Mouse (Mus musculus): ENCODE results near the gene Slc12a3. TPM values are rescaled to one million over a fixed set of nuclear protein-coding genes. Genes with fewer than 3 reads are reported as not detected.

The Slc12a3 gene
- polyA plus RNA-seq, 1 experiment from 2014 or later: not detected

DNA sequence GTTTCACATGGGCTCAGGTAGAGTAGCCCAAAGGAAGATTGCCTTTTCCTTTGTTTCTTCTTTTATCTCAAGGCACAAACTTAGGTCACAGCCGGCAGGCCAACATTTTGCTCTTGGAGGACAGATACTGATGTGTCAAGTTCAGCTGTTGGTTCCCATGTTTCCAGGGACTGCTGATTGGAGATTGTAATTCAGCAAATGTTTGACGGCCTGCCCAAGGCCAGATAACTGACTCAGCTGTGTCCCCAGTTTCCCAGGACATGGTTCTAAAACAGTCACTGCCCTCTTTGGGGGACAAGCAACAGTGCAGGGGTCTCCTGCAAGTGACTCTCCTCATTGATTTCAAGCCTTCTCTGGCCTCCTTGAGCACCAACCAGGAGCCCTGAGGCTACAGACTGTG is 9.0 kb upstream of the Slc12a3 start:
- no peak overlapping the region for H3K4me3 ChIP-seq (ENCODE audit: low read depth, low read length)
- H3K36me3 ChIP-seq (ENCODE audit: control insufficient read depth, insufficient read depth, low read length): peaks cover 28% of the 10 kb centered on the region
- no peaks in the 10 kb centered on the region for H3K27me3 ChIP-seq (replicated peaks; ENCODE audit: control insufficient read depth, insufficient read depth, low read length)
- H3K4me1 ChIP-seq (ENCODE audit: control insufficient read depth, insufficient read depth, low read length): no peaks in the 10 kb centered on the region
- ATAC-seq: no peak
- H3K27ac ChIP-seq (ENCODE audit: low read depth, low read length): no peak overlapping the region
- DNase-seq (ENCODE audit: low spot score): no peak
- 84% methylated on average over 2 of the region's 2 CpGs for WGBS
- no peaks in the 10 kb centered on the region for H3K9me3 ChIP-seq (replicated peaks; ENCODE audit: control insufficient read depth, low read length)
- no peak overlapping the region for H3K4me2 ChIP-seq (ENCODE audit: low read length)
- H3K9ac ChIP-seq (ENCODE audit: low read length): no peak overlapping the region

DNA sequence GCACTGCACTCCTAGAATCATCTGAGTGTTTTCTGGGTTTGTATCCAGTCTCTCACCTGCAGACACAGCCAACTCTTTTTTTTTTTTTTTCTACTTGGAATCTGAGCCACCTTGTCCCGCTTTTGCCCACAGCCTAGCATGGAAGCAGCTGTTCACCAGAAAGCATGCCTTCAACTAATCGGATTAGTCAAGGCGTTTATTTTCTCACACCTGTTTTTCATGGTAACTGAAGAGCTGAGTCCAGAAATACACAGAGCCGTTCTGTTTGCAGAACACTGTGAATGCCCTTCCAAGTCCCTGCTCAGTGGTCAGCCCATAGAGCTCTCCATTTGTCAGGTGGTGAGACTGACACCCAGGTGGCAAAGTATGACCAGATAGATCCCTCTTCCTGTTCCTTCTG is 6.9 kb upstream of the Slc12a3 start:
- WGBS: 90% methylated on average over 4 of the region's 4 CpGs
- Histone ChIP-seq H3K9ac (ENCODE audit: low read length) (no peak overlapping the region), H3K27ac (ENCODE audit: low read depth, low read length) (no peak overlapping the region), H3K4me2 (ENCODE audit: low read length) (no peak overlapping the region), H3K4me3 (ENCODE audit: low read depth, low read length) (no peak overlapping the region), H3K9me3 (replicated peaks; ENCODE audit: control insufficient read depth, low read length) (no peaks in the 10 kb centered on the region), H3K36me3 (ENCODE audit: control insufficient read depth, insufficient read depth, low read length) (0 out of 2 replicates have a peak, but pooled peaks cover 21% of the 10 kb centered on the region), H3K4me1 (ENCODE audit: control insufficient read depth, insufficient read depth, low read length) (no peaks in the 10 kb centered on the region), H3K27me3 (replicated peaks; ENCODE audit: control insufficient read depth, insufficient read depth, low read length) (no peaks in the 10 kb centered on the region)
- DNase-seq (ENCODE audit: low spot score) (no peak), ATAC-seq (no peak)

DNA sequence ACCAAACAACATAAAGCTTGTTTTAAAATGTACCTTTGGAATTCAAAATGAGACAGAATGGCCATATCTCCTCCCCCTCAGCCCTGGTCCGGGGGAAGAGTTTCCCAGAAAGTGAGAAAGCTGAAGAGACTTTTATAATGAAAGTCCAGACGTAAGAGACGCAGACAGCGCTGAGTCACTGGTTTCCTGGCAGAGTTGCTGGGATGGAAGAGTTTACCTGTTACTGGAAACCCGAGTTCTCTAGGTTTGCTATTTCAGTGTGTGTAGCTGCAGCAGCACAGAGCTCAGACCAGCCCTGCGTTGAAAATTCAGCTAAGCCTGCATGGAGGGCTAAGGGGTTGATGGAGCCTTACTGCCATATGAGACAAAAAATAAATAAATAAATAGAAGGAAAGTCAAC is 6.0 kb upstream of the Slc12a3 start:
- WGBS: 87% methylated on average over 6 of the region's 6 CpGs
- H3K4me3 ChIP-seq (ENCODE audit: low read depth, low read length): no peak overlapping the region
- H3K27ac ChIP-seq (ENCODE audit: low read depth, low read length): no peak overlapping the region
- H3K36me3 ChIP-seq (ENCODE audit: control insufficient read depth, insufficient read depth, low read length): 0 out of 2 replicates have a peak, but pooled peaks cover 21% of the 10 kb centered on the region
- ATAC-seq (no peak), DNase-seq (ENCODE audit: low spot score) (no peak)
- H3K9me3 ChIP-seq (replicated peaks; ENCODE audit: control insufficient read depth, low read length): no peaks in the 10 kb centered on the region
- H3K4me2 ChIP-seq (ENCODE audit: low read length): no peak overlapping the region
- H3K9ac ChIP-seq (ENCODE audit: low read length): no peak overlapping the region
- H3K4me1 ChIP-seq (ENCODE audit: control insufficient read depth, insufficient read depth, low read length): no peaks in the 10 kb centered on the region
- H3K27me3 ChIP-seq (replicated peaks; ENCODE audit: control insufficient read depth, insufficient read depth, low read length): no peaks in the 10 kb centered on the region

DNA sequence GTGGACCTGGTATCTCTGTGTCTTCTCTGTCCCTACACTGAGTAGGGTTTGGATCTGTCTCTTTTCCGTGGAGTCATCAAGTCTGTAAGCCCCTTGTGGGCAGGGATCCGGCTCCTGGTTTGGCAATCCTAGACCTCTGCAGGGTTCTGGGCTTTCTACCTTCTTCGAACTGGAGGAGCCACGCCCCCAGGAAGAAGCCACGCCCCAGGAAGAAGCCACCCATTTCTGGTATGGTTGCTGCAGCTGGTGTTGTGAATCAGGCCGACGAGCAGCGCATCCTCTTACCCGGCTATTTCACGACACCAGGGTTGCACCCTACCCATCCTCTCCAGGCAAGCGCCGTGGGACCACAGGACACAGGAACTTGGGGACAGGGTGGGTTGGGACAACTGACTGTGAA is 4.9 kb upstream of the Slc12a3 start:
- H3K27me3 ChIP-seq (replicated peaks; ENCODE audit: control insufficient read depth, insufficient read depth, low read length): no peaks in the 10 kb centered on the region
- no peak overlapping the region for H3K27ac ChIP-seq (ENCODE audit: low read depth, low read length)
- no peak overlapping the region for H3K9ac ChIP-seq (ENCODE audit: low read length)
- H3K4me2 ChIP-seq (ENCODE audit: low read length): no peak overlapping the region
- DNase-seq (ENCODE audit: low spot score): no peak
- 63% methylated on average over 12 of the region's 12 CpGs for WGBS
- H3K36me3 ChIP-seq (ENCODE audit: control insufficient read depth, insufficient read depth, low read length): 0 out of 2 replicates have a peak, but pooled peaks cover 14% of the 10 kb centered on the region
- no peaks in the 10 kb centered on the region for H3K4me1 ChIP-seq (ENCODE audit: control insufficient read depth, insufficient read depth, low read length)
- no peak for ATAC-seq
- H3K9me3 ChIP-seq (replicated peaks; ENCODE audit: control insufficient read depth, low read length): no peaks in the 10 kb centered on the region
- no peak overlapping the region for H3K4me3 ChIP-seq (ENCODE audit: low read depth, low read length)

DNA sequence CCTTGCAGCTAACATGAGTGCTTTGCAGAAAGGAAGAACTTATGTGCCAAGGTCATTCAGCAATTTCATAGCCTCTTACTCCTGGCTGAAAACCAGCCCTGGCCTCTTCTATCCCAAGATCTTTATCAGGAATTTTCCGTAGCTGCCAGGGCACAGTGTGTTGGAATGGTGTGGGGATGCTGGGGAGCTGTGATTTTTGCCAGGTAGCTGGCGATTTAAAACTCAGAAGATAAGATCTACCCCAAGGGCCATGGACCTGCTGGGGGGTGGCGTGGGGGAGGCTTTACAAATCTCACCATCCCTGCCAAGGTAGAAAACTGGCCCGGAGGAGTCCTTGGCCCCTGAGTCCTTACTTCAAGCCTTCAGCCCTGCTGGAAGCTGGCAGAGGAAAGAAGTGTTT is 3.0 kb upstream of the Slc12a3 start:
- DNase-seq (ENCODE audit: low spot score) (no peak), ATAC-seq (no peak)
- H3K36me3 ChIP-seq (ENCODE audit: control insufficient read depth, insufficient read depth, low read length): 0 out of 2 replicates have a peak, but pooled peaks cover 5% of the 10 kb centered on the region
- H3K4me1 ChIP-seq (ENCODE audit: control insufficient read depth, insufficient read depth, low read length): no peaks in the 10 kb centered on the region
- H3K27me3 ChIP-seq (replicated peaks; ENCODE audit: control insufficient read depth, insufficient read depth, low read length): no peaks in the 10 kb centered on the region
- H3K9ac ChIP-seq (ENCODE audit: low read length): no peak overlapping the region
- H3K4me2 ChIP-seq (ENCODE audit: low read length): no peak overlapping the region
- H3K4me3 ChIP-seq (ENCODE audit: low read depth, low read length): no peak overlapping the region
- H3K27ac ChIP-seq (ENCODE audit: low read depth, low read length): no peak overlapping the region
- H3K9me3 ChIP-seq (replicated peaks; ENCODE audit: control insufficient read depth, low read length): no peaks in the 10 kb centered on the region
- WGBS: 82% methylated on average over 4 of the region's 4 CpGs

DNA sequence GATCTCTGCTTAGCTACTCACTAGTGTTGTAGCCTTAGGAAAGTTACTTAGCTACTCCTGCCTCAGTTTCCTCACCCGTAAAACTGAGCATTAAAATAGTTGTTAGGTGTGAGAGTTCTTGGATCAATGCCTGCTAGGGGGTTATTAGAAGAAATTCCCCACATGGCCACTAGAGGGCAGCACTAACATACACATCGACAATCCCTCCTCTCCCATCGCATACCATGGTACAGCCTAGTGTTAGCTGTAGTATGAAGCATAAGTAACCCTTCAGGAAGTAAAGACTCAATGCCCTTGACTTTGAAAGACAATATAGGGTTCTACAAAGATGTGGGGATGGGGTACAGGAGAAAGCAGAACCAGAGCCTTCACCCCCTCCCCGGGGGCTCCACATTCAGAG is 1.7 kb downstream of the Slc12a3 start:
- no peaks in the 10 kb centered on the region for H3K27me3 ChIP-seq (replicated peaks; ENCODE audit: control insufficient read depth, insufficient read depth, low read length)
- no peak overlapping the region for H3K27ac ChIP-seq (ENCODE audit: low read depth, low read length)
- 34% methylated on average over 4 of the region's 4 CpGs for WGBS
- peak; percentile 67 for ATAC-seq
- no peaks in the 10 kb centered on the region for H3K36me3 ChIP-seq (ENCODE audit: control insufficient read depth, insufficient read depth, low read length)
- peak; percentile 89 for DNase-seq (ENCODE audit: low spot score)
- no peak overlapping the region for H3K4me2 ChIP-seq (ENCODE audit: low read length)
- H3K4me1 ChIP-seq (ENCODE audit: control insufficient read depth, insufficient read depth, low read length): no peaks in the 10 kb centered on the region
- no peak overlapping the region for H3K9ac ChIP-seq (ENCODE audit: low read length)
- H3K9me3 ChIP-seq (replicated peaks; ENCODE audit: control insufficient read depth, low read length): no peaks in the 10 kb centered on the region
- H3K4me3 ChIP-seq (ENCODE audit: low read depth, low read length): no peak overlapping the region

DNA sequence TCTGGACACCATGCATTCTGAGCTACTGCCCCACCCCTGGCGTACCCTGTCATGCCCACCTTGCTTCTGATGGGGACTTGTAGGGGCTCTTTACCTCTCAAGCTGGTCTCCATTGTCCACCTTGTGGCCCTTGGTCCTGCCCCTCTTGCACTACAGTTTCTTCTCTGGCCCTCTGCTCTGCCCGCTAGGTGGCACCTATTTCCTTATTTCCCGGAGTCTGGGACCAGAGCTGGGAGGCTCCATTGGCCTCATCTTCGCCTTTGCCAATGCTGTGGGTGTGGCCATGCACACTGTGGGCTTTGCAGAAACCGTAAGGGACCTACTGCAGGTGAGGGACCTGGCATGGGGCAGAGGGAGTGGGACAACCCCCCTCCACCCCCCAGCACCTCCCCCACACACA is 4.3 kb downstream of the Slc12a3 start:
- no peak overlapping the region for H3K4me3 ChIP-seq (ENCODE audit: low read depth, low read length)
- H3K27ac ChIP-seq (ENCODE audit: low read depth, low read length): no peak overlapping the region
- ATAC-seq (no peak), DNase-seq (ENCODE audit: low spot score) (no peak)
- 37% methylated on average over 5 of the region's 5 CpGs for WGBS
- H3K4me1 ChIP-seq (ENCODE audit: control insufficient read depth, insufficient read depth, low read length): no peaks in the 10 kb centered on the region
- H3K27me3 ChIP-seq (replicated peaks; ENCODE audit: control insufficient read depth, insufficient read depth, low read length): no peaks in the 10 kb centered on the region
- H3K9me3 ChIP-seq (replicated peaks; ENCODE audit: control insufficient read depth, low read length): no peaks in the 10 kb centered on the region
- H3K36me3 ChIP-seq (ENCODE audit: control insufficient read depth, insufficient read depth, low read length): no peaks in the 10 kb centered on the region
- H3K4me2 ChIP-seq (ENCODE audit: low read length): no peak overlapping the region
- no peak overlapping the region for H3K9ac ChIP-seq (ENCODE audit: low read length)

DNA sequence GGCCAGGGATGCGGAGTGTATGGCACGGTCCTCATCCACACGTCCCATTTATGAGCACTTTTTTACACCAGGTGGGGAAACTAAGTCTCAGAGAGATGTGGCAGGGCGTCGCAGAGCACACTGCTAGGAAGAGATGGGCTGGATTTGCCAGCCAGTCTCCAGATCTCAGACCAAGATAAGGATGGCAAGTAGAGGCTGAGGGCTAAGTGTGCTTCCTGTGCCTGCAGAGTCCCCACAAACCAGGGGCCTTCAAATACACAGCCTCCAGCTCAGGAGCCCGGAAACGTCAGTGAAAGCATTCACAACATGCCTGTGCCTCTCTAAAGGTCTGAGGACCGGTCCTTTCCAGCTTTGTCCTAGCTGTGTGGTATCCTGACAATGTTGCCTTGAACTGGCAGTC is 8.6 kb downstream of the Slc12a3 start:
- H3K36me3 ChIP-seq (ENCODE audit: control insufficient read depth, insufficient read depth, low read length): no peaks in the 10 kb centered on the region
- no peak overlapping the region for H3K27ac ChIP-seq (ENCODE audit: low read depth, low read length)
- H3K9ac ChIP-seq (ENCODE audit: low read length): no peak overlapping the region
- no peaks in the 10 kb centered on the region for H3K9me3 ChIP-seq (replicated peaks; ENCODE audit: control insufficient read depth, low read length)
- H3K4me3 ChIP-seq (ENCODE audit: low read depth, low read length): no peak overlapping the region
- WGBS: 84% methylated on average over 8 of the region's 8 CpGs
- H3K27me3 ChIP-seq (replicated peaks; ENCODE audit: control insufficient read depth, insufficient read depth, low read length): no peaks in the 10 kb centered on the region
- no peak overlapping the region for H3K4me2 ChIP-seq (ENCODE audit: low read length)
- no peaks in the 10 kb centered on the region for H3K4me1 ChIP-seq (ENCODE audit: control insufficient read depth, insufficient read depth, low read length)
- DNase-seq (ENCODE audit: low spot score): no peak
- ATAC-seq: no peak

DNA sequence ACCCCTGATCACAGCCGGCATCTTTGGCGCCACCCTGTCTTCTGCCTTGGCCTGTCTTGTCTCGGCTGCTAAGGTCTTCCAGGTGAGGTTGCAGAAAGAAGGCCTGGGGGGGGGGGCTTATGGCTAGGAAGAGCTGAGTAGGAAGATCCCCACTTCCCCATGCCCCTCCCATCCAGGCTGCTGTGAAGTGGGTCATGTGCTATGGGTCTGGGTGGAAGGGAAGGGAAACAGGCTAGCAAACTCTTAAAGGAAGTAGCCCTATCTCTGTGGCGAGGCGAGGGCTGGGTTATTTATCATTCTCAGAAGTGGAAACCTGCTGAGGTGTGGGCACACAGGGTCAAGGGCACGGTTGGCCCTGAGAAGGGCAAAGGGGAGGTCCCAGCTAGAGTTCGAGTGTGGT is 11.8 kb downstream of the Slc12a3 start:
- Histone ChIP-seq H3K9me3 (replicated peaks; ENCODE audit: control insufficient read depth, low read length) (no peaks in the 10 kb centered on the region), H3K27ac (ENCODE audit: low read depth, low read length) (no peak overlapping the region)
- DNase-seq (ENCODE audit: low spot score): no peak

More for the DNA sequence above, 11.8 kb downstream of the Slc12a3 start:
- WGBS: 90% methylated on average over 7 of the region's 7 CpGs
- ATAC-seq: no peak
- Histone ChIP-seq H3K4me2 (ENCODE audit: low read length) (no peak overlapping the region), H3K36me3 (ENCODE audit: control insufficient read depth, insufficient read depth, low read length) (no peaks in the 10 kb centered on the region), H3K4me1 (ENCODE audit: control insufficient read depth, insufficient read depth, low read length) (no peaks in the 10 kb centered on the region), H3K9ac (ENCODE audit: low read length) (no peak overlapping the region), H3K27me3 (replicated peaks; ENCODE audit: control insufficient read depth, insufficient read depth, low read length) (no peaks in the 10 kb centered on the region), H3K4me3 (ENCODE audit: low read depth, low read length) (no peak overlapping the region)

Measured in forebrain, embryonic 14.5 days (tissue).